Mouse (Mus musculus) hindbrain, embryonic 14.5 days (tissue): ENCODE measurements around the gene Bivm. TPM values are rescaled to one million over a fixed set of nuclear protein-coding genes. Genes with fewer than 3 reads are reported as not detected.

Source experiments
- ATAC-seq: fragments of 200-750 bp; cut with Nextera tagmentation; 2 replicates; pipeline ENCODE4 v1.8.0; 2017; ENCODE audit warnings: moderate number of reproducible peaks, mild to moderate bottlenecking, moderate TSS enrichment, moderate library complexity; ENCODE audit not compliant: low FRiP score
- DNase-seq: peaks from one replicate; pipeline ENCODE4 v3.0.0-alpha.2; 2015; ENCODE audit warnings: low spot score
- H3K27ac ChIP-seq: fragments of 300-500 bp; sonication (generic); 2 replicates; pipeline ENCODE4 v1.5.1; 2014; ENCODE audit warnings: mild to moderate bottlenecking, moderate library complexity
- H3K27me3 ChIP-seq: fragments of 300-500 bp; sonication (generic); 2 replicates; pipeline ENCODE4 v1.6.1; 2014; ENCODE audit warnings: mild to moderate bottlenecking, low read length, mixed read lengths; ENCODE audit not compliant: control insufficient read depth, insufficient read depth
- H3K36me3 ChIP-seq: fragments of 300-500 bp; sonication (generic); replicated peaks from 2 replicates; pipeline ENCODE4 v1.6.1; 2014; ENCODE audit not compliant: control insufficient read depth, insufficient read depth
- H3K4me1 ChIP-seq: fragments of 300-500 bp; sonication (generic); replicated peaks from 2 replicates; pipeline ENCODE4 v1.6.1; 2014; ENCODE audit warnings: antibody characterized with exemption, low read length, mixed read lengths; ENCODE audit not compliant: control insufficient read depth, insufficient read depth
- H3K4me2 ChIP-seq: fragments of 300-500 bp; sonication (generic); replicated peaks from 2 replicates; pipeline ENCODE4 v1.6.1; 2014; ENCODE audit warnings: mild to moderate bottlenecking, moderate library complexity
- H3K4me3 ChIP-seq: fragments of 300-500 bp; sonication (generic); replicated peaks from 2 replicates; pipeline ENCODE4 v1.5.1; 2014; ENCODE audit warnings: mild to moderate bottlenecking, low read length
- H3K9ac ChIP-seq: fragments of 300-500 bp; sonication (generic); 2 replicates; pipeline ENCODE4 v1.6.1; 2014
- H3K9me3 ChIP-seq: fragments of 300-500 bp; sonication (generic); 2 replicates; pipeline ENCODE4 v1.6.1; 2016; ENCODE audit warnings: low read length; ENCODE audit not compliant: control insufficient read depth
- WGBS: fragments of 180-500 bp; shearing (Covaris S2); extraction: QIAGEN DNeasy Blood & Tissue Kit; methylation state at CpG from one replicate; pipeline ENCODE4 v1.1.7; 2014; 5-methylcytosine and 5-hydroxymethylcytosine counted together
- polyA plus RNA-seq: library from polyadenylated mRNA; unstranded; fragments of >200 nt; fragmentation: Nextera tagmentation; extraction: Ambion mirVana; gene quantifications from 2 replicates; pipeline ENCODE4 v1.2.1, GENCODE M21; 2014

Bivm gene
- polyA plus RNA-seq, 1 experiment from 2014 or later: 33.1 TPM

- no peak for ATAC-seq
- Histone ChIP-seq H3K4me3 (no peak overlapping the region), H3K27ac (no peak overlapping the region), H3K9ac (no peak overlapping the region), H3K27me3 (no peaks in the 10 kb centered on the region), H3K4me2 (no peak overlapping the region), H3K4me1 (peaks cover 12% of the 10 kb centered on the region), H3K9me3 (no peaks in the 10 kb centered on the region), H3K36me3 (peaks cover 43% of the 10 kb centered on the region)
- DNase-seq: no peak
- 93% methylated on average over 4 of the region's 4 CpGs for WGBS
Observed at GRCm38 (mm10) chr1:44125590-44125989, 6.8 kb downstream of the Bivm start.

DNA sequence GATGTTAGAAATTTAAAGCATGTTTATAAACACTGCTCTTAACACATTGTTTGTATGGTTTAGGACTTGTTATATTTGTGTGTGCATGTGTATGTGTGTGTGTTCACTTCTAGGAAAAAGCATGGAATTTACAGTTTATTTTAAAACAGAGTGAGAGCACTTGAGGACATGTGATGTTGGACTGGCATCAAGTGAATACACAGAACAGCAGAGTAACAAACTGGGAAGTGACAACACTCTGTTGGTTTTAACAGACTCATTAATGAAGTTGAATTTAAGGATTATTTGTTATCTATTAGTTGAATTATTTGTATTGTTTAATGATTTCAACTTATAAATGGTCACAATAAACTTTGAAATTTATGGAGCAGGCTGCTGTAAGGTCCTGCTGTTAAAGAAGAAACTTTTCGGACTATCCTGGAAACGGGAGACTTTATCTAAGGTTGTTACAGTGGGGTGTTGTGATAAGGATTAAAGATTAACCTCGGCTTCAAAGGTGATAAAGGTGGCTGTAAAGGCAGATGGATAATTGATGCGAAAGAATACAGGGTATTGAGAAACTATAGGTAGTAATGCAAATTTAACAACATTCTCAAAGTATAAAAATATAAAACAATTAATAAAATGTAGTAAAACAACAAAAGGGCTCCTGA is 11.3 kb downstream of the Bivm start:
- Histone ChIP-seq H3K4me3 (no peak overlapping the region), H3K27ac (no peak overlapping the region), H3K4me1 (no peaks in the 10 kb centered on the region), H3K9ac (no peak overlapping the region), H3K9me3 (no peaks in the 10 kb centered on the region), H3K36me3 (peaks cover 56% of the 10 kb centered on the region), H3K27me3 (no peaks in the 10 kb centered on the region), H3K4me2 (no peak overlapping the region)
- 87% methylated on average over 4 of the region's 4 CpGs for WGBS
- ATAC-seq: no peak
- no peak for DNase-seq

DNA sequence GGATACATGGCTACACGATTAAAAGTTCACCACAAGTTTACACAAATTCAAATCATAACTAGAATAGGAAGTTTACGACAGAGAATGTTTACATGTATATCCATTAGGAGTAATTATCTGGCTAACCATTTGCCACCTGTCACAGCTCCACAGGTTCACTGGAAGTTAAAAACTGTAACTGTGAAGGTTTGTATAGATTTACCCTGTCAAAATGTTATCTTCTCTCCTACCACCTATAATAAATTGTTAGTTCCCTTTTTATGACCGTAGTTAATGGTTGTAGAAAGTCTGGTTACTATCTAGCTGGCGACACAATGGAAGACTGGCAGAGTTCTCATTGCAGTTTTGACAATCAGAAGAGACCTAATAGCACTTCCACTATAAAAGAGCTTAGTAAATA is 21.5 kb downstream of the Bivm start:
- no peak overlapping the region for H3K4me3 ChIP-seq
- peaks cover 71% of the 10 kb centered on the region for H3K36me3 ChIP-seq

GRCm38 (mm10) chr1:44142747-44143146 is 24.0 kb downstream of the Bivm start:
- no peak overlapping the region for H3K4me3 ChIP-seq
- H3K4me1 ChIP-seq: peaks cover 4% of the 10 kb centered on the region; the same call in 1 of the 2 replicates
- ATAC-seq (no peak), DNase-seq (no peak)
- H3K27ac ChIP-seq: no peak overlapping the region
- H3K9ac ChIP-seq: no peak overlapping the region
- peaks cover 67% of the 10 kb centered on the region for H3K36me3 ChIP-seq
- no peak overlapping the region for H3K4me2 ChIP-seq
- no peaks in the 10 kb centered on the region for H3K9me3 ChIP-seq
- no peaks in the 10 kb centered on the region for H3K27me3 ChIP-seq
- 91% methylated on average over 5 of the region's 5 CpGs for WGBS

More for the DNA sequence above, 21.5 kb downstream of the Bivm start:
- no peaks in the 10 kb centered on the region for H3K4me1 ChIP-seq
- H3K4me2 ChIP-seq: no peak overlapping the region
- DNase-seq (no peak), ATAC-seq (no peak)
- H3K9me3 ChIP-seq: no peaks in the 10 kb centered on the region
- H3K27ac ChIP-seq: no peak overlapping the region
- no peak overlapping the region for H3K9ac ChIP-seq
- 91% methylated on average over 4 of the region's 4 CpGs for WGBS
- H3K27me3 ChIP-seq: no peaks in the 10 kb centered on the region

GRCm38 (mm10) chr1:44147563-44148381 is 29.0 kb downstream of the Bivm start, which contains the start of gene Ercc5:
TSS of gene Ercc5 (plus strand) at chr1:44147744.
- ATAC-seq: peak; percentile 98

DNA sequence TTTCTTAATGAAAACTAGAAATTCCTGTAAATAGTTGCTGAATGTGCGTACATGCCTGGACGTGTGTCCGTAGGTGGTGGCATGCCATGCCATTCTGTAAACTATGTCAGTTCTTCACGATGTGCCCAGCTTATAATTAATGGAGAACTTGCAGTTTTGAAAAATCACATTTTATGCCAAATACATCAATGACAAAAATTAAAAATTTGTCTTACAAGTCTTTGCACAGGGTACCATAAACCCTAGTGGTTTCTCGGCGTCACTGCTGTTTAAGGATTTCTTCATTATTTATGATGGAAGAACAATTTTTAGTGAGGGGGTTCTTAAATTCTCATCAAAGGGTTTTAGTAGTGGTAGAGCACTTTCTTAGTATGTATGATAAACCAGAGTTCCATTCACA is 29.9 kb downstream of the Bivm start:
- Histone ChIP-seq H3K27ac (peak overlapping the region; percentile 99), H3K4me1 (peaks cover 14% of the 10 kb centered on the region), H3K4me2 (peak overlapping the region; percentile 82), H3K9me3 (no peaks in the 10 kb centered on the region), H3K27me3 (no peaks in the 10 kb centered on the region), H3K4me3 (peak overlapping the region; percentile 96), H3K36me3 (peaks cover 11% of the 10 kb centered on the region), H3K9ac (peak overlapping the region; percentile 93)
- DNase-seq (peak; percentile 32), ATAC-seq (no peak)
- WGBS: 27% methylated on average over 6 of the region's 6 CpGs

More at GRCm38 (mm10) chr1:44147563-44148381, 29.0 kb downstream of the Bivm start, which contains the start of gene Ercc5:
- Histone ChIP-seq H3K36me3 (peaks cover 21% of the 10 kb centered on the region), H3K9me3 (no peaks in the 10 kb centered on the region), H3K27ac (peak within 1 kb of the TSS; percentile 99), H3K9ac (peak within 1 kb of the TSS; percentile 93), H3K4me1 (peaks cover 14% of the 10 kb centered on the region), H3K27me3 (no peaks in the 10 kb centered on the region), H3K4me3 (peak within 1 kb of the TSS; percentile 96), H3K4me2 (peak within 1 kb of the TSS; percentile 82)
- DNase-seq: peak; percentile 85
- WGBS: under 1% methylated on average over 66 of the region's 66 CpGs

GRCm38 (mm10) chr1:44155287-44155686 is 36.5 kb downstream of the Bivm start:
- Histone ChIP-seq H3K27ac (no peak overlapping the region), H3K4me3 (no peak overlapping the region), H3K9ac (no peak overlapping the region), H3K4me2 (no peak overlapping the region), H3K4me1 (no peaks in the 10 kb centered on the region), H3K9me3 (no peaks in the 10 kb centered on the region), H3K36me3 (peaks cover 36% of the 10 kb centered on the region), H3K27me3 (no peaks in the 10 kb centered on the region)
- ATAC-seq: no peak
- WGBS: 95% methylated on average over 4 of the region's 4 CpGs
- no peak for DNase-seq

- Histone ChIP-seq H3K4me3 (no peak overlapping the region), H3K9me3 (no peaks in the 10 kb centered on the region), H3K36me3 (peaks cover 65% of the 10 kb centered on the region), H3K4me1 (no peaks in the 10 kb centered on the region), H3K9ac (no peak overlapping the region), H3K4me2 (no peak overlapping the region), H3K27me3 (no peaks in the 10 kb centered on the region), H3K27ac (no peak overlapping the region)
- ATAC-seq: no peak
- DNase-seq: no peak
- 87% methylated on average over 6 of the region's 6 CpGs for WGBS
Observed at GRCm38 (mm10) chr1:44158317-44158716, 39.6 kb downstream of the Bivm start.

DNA sequence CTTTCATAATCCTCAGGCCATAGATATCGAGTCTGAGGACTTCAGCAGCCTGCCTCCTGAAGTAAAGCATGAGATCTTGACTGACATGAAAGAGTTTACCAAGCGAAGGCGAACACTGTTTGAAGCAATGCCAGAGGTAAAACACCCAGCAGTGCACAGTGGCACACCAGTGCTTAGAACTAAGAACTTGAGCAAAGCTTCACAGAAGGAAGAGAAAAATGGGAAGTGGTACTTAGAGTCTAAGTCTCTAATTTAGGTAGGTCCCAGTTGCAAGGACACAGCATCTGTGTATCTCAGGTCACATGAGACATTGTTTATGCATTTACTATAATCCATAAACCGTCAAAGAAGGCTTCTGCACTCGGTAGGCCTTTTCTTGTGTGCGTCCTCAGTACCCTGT is 43.1 kb downstream of the Bivm start:
- 95% methylated on average over 6 of the region's 6 CpGs for WGBS
- no peak for ATAC-seq
- Histone ChIP-seq H3K4me1 (no peaks in the 10 kb centered on the region), H3K9ac (no peak overlapping the region), H3K9me3 (no peaks in the 10 kb centered on the region), H3K27me3 (no peaks in the 10 kb centered on the region), H3K27ac (no peak overlapping the region), H3K36me3 (peaks cover 95% of the 10 kb centered on the region), H3K4me2 (no peak overlapping the region), H3K4me3 (no peak overlapping the region)
- no peak for DNase-seq
